28 mouse cellular contexts compared by ENCODE assay signal in genomic region chr2:26751916-26752315, GRCm38 (mm10).
"Had no signal": no experiment of that assay in that cellular context is flagged by ENCODE, and none has a peak within 500 bp of the region (broad histone marks: within the 10 kb centered on the region; RNA-seq: fewer than 3 reads in every experiment).

No protein-coding gene starts in this region.

- H3K27ac ChIP-seq: limb, embryonic 10.5 days; limb, embryonic 12.5 days; limb, embryonic 13.5 days; limb, embryonic 15.5 days; liver, embryonic 12.5 days; liver, embryonic 13.5 days; liver, embryonic 14.5 days; liver, embryonic 15.5 days; lung, embryonic 15.5 days; macrophage; midbrain, embryonic 10.5 days; midbrain, embryonic 12.5 days; midbrain, embryonic 13.5 days; midbrain, embryonic 15.5 days; neural tube, embryonic 12.5 days had no signal

- H3K9me3 ChIP-seq: limb, embryonic 10.5 days; limb, embryonic 12.5 days; limb, embryonic 13.5 days; limb, embryonic 15.5 days; liver, embryonic 12.5 days; liver, embryonic 13.5 days; liver, embryonic 15.5 days; lung, embryonic 15.5 days; megakaryocyte, embryonic 14.5 days; midbrain, embryonic 10.5 days; midbrain, embryonic 12.5 days; midbrain, embryonic 13.5 days; midbrain, embryonic 15.5 days; neural tube, embryonic 12.5 days had no signal

- H3K4me1 ChIP-seq: limb, embryonic 12.5 days; limb, embryonic 13.5 days; limb, embryonic 15.5 days; liver, embryonic 12.5 days; liver, embryonic 13.5 days; liver, embryonic 15.5 days; lung, embryonic 15.5 days; midbrain, embryonic 10.5 days; midbrain, embryonic 12.5 days; midbrain, embryonic 13.5 days; midbrain, embryonic 15.5 days; neural tube, embryonic 12.5 days had no signal

- DNase-seq: left cerebral cortex, postnatal 4 days; liver; liver, embryonic 13.5 days; liver, postnatal 0 days; lung, adult 18-20 months; lung, adult 2 months; lung, embryonic 14.5 days; lung, postnatal 10 days; lung, postnatal 14 days; lung, postnatal 36 days; lung, postnatal 4 days; midbrain, embryonic 14.5 days had no signal

- H3K36me3 ChIP-seq: limb, embryonic 10.5 days; limb, embryonic 12.5 days; limb, embryonic 13.5 days; limb, embryonic 15.5 days; liver, embryonic 12.5 days; liver, embryonic 13.5 days; liver, embryonic 15.5 days; lung, embryonic 15.5 days; midbrain, embryonic 10.5 days; midbrain, embryonic 12.5 days; midbrain, embryonic 13.5 days; midbrain, embryonic 15.5 days; neural tube, embryonic 12.5 days had no signal

- H3K4me3 ChIP-seq: limb, embryonic 10.5 days; limb, embryonic 12.5 days; limb, embryonic 13.5 days; limb, embryonic 15.5 days; liver, embryonic 12.5 days; liver, embryonic 13.5 days; liver, embryonic 15.5 days; lung, embryonic 15.5 days; megakaryocyte, embryonic 14.5 days; midbrain, embryonic 10.5 days; midbrain, embryonic 12.5 days; midbrain, embryonic 13.5 days; midbrain, embryonic 15.5 days; myocyte; neural tube, embryonic 12.5 days had no signal

- H3K27me3 ChIP-seq: limb, embryonic 12.5 days; limb, embryonic 13.5 days; limb, embryonic 15.5 days; liver, embryonic 12.5 days; liver, embryonic 13.5 days; lung, embryonic 15.5 days; midbrain, embryonic 12.5 days; midbrain, embryonic 13.5 days; midbrain, embryonic 15.5 days; neural tube, embryonic 12.5 days had no signal
